Mouse (Mus musculus): ENCODE data around the gene Stoml2. TPM values are rescaled to one million over a fixed set of nuclear protein-coding genes. Genes with fewer than 3 reads are reported as not detected.

Gene Stoml2
- total and polyA plus RNA-seq, 2 experiments from 2014 or later = 77.9 to 171 TPM

DNA sequence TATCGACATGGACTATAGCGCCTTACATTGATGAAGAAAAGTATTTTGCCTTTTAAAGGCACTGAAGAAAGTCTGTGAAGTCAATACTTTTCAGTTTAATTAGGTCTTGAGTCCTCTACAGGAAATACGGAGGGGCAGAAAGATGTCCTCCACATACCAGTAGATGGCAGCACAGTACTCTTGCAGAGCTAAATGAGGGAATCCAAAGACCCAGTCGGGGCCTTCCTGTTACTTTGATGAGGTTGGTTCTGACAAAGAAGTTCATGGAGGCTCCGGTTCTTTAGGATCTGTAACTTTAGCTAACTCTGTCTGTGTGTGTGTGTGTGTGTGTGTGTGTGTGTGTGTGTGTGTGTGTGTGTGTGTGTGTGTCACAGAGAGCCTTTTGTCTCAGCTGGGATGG lies 15.7 kb upstream of the Stoml2 start:
- no peak for ATAC-seq (ENCODE audit: insufficient read depth, low read depth)

GRCm38 (mm10) chr4:43046607-43047006 lies 15.1 kb upstream of the Stoml2 start:
- H3K4me1 ChIP-seq (ENCODE audit: control insufficient read depth, insufficient read depth) = peaks cover 14% of the 10 kb centered on the region; the same call in 1 of the 2 replicates
- H3K4me3 ChIP-seq (ENCODE audit: low read depth, low read length) = no peak overlapping the region
- ATAC-seq (ENCODE audit: insufficient read depth, low read depth) (no peak), DNase-seq (ENCODE audit: low spot score) (no peak)
- WGBS = 54% methylated on average over 5 of the region's 5 CpGs
- no peak overlapping the region for H3K9ac ChIP-seq (replicated peaks; ENCODE audit: low read depth, low read length)
- TF ChIP-seq CTCF (IDR thresholded peaks at IDR 0.05; ENCODE audit: low read depth) = no peak
- TF ChIP-seq EP300 (IDR thresholded peaks at IDR 0.05; ENCODE audit: low read depth) = no peak
- no peak overlapping the region; the same call in 1 of the 2 replicates for H3K27ac ChIP-seq (ENCODE audit: low read depth)
- no peaks in the 10 kb centered on the region for H3K27me3 ChIP-seq (ENCODE audit: control insufficient read depth, insufficient read depth, low read length)
- H3K9me3 ChIP-seq (replicated peaks; ENCODE audit: control insufficient read depth, low read length) = no peaks in the 10 kb centered on the region
- peak overlapping the region; percentile 94 for H3K4me2 ChIP-seq (ENCODE audit: low read depth, low read length)
- no peaks in the 10 kb centered on the region for H3K36me3 ChIP-seq (replicated peaks; ENCODE audit: control insufficient read depth, insufficient read depth, low read length)

More for the DNA sequence above, 15.7 kb upstream of the Stoml2 start:
- Histone ChIP-seq H3K9ac (replicated peaks; ENCODE audit: low read depth, low read length) (no peak overlapping the region), H3K4me2 (ENCODE audit: low read depth, low read length) (no peak overlapping the region), H3K36me3 (replicated peaks; ENCODE audit: control insufficient read depth, insufficient read depth, low read length) (no peaks in the 10 kb centered on the region), H3K4me1 (ENCODE audit: control insufficient read depth, insufficient read depth) (peaks cover 14% of the 10 kb centered on the region; the same call in 1 of the 2 replicates), H3K9me3 (replicated peaks; ENCODE audit: control insufficient read depth, low read length) (no peaks in the 10 kb centered on the region), H3K27me3 (ENCODE audit: control insufficient read depth, insufficient read depth, low read length) (no peaks in the 10 kb centered on the region), H3K4me3 (ENCODE audit: low read depth, low read length) (no peak overlapping the region), H3K27ac (ENCODE audit: low read depth) (no peak overlapping the region)
- DNase-seq (ENCODE audit: low spot score) = peak; percentile 92
- 3% methylated on average over 5 of the region's 5 CpGs for WGBS
- TF ChIP-seq CTCF (IDR thresholded peaks at IDR 0.05; ENCODE audit: low read depth) (peak; percentile 93), EP300 (IDR thresholded peaks at IDR 0.05; ENCODE audit: low read depth) (no peak)

DNA sequence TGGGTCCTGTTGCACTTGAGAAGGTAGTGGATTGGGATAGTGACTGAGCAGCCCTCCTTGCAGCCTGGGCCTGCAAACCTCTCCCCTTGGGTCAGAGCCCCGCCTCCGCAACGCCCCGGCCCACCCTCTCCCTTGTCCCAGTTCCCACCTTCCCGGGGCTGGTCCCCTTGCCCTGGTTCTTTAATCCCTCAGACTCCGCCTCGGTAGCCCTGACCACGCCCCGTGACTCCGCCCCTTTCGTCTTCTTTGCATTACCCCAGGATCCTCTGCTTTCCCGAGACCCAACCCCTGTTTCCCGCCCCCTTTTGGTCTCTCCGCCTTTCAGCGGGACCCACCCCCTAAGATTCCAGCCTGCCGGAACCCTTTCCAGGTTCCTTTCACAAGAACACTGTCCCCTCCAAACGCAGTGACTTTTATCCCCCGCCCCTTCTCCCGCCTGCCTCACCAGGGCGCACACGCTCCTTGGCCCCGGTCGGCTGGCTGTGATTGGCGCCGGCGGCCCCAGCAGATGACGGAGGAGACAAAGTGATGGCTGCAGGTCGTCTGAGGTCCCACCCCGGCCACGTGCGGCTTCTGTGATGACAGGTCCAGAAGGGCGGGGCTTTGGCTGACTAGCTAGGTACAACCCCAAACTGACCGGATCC lies 14.3 kb upstream of the Stoml2 start, which contains the start of gene Fam214b:
Gene Fam214b (minus strand): TSS at position 562 of the 644 bp plus-strand sequence.
- peak within 1 kb of the TSS; percentile 46 for H3K4me3 ChIP-seq (ENCODE audit: low read depth, low read length)
- peak within 1 kb of the TSS; percentile 94 for H3K4me2 ChIP-seq (ENCODE audit: low read depth, low read length)
- no peaks in the 10 kb centered on the region for H3K36me3 ChIP-seq (replicated peaks; ENCODE audit: control insufficient read depth, insufficient read depth, low read length)
- 0% methylated on average over 33 of the region's 33 CpGs for WGBS
- DNase-seq (ENCODE audit: low spot score) (peak; percentile 97), ATAC-seq (ENCODE audit: insufficient read depth, low read depth) (peak; percentile 93)
- H3K27ac ChIP-seq (ENCODE audit: low read depth) = peak within 1 kb of the TSS; percentile 79
- TF ChIP-seq EP300 (IDR thresholded peaks at IDR 0.05; ENCODE audit: low read depth) = peak; percentile 72
- no peak for TF ChIP-seq CTCF (IDR thresholded peaks at IDR 0.05; ENCODE audit: low read depth)
- H3K27me3 ChIP-seq (ENCODE audit: control insufficient read depth, insufficient read depth, low read length) = no peaks in the 10 kb centered on the region
- H3K9me3 ChIP-seq (replicated peaks; ENCODE audit: control insufficient read depth, low read length) = no peaks in the 10 kb centered on the region
- H3K9ac ChIP-seq (replicated peaks; ENCODE audit: low read depth, low read length) = peak within 1 kb of the TSS; percentile 51
- peaks cover 14% of the 10 kb centered on the region; the same call in 1 of the 2 replicates for H3K4me1 ChIP-seq (ENCODE audit: control insufficient read depth, insufficient read depth)

GRCm38 (mm10) chr4:43045285-43045658 lies 13.8 kb upstream of the Stoml2 start:
- no peak for DNase-seq (ENCODE audit: low spot score)
- 7% methylated on average over 13 of the region's 13 CpGs for WGBS
- H3K9ac ChIP-seq (replicated peaks; ENCODE audit: low read depth, low read length) = peak overlapping the region; percentile 51
- no peaks in the 10 kb centered on the region for H3K27me3 ChIP-seq (ENCODE audit: control insufficient read depth, insufficient read depth, low read length)
- TF ChIP-seq EP300 (IDR thresholded peaks at IDR 0.05; ENCODE audit: low read depth) (no peak), CTCF (IDR thresholded peaks at IDR 0.05; ENCODE audit: low read depth) (no peak)
- H3K4me2 ChIP-seq (ENCODE audit: low read depth, low read length) = peak overlapping the region; percentile 94
- H3K4me1 ChIP-seq (ENCODE audit: control insufficient read depth, insufficient read depth) = peaks cover 14% of the 10 kb centered on the region
- peak overlapping the region; percentile 46 for H3K4me3 ChIP-seq (ENCODE audit: low read depth, low read length)
- H3K36me3 ChIP-seq (replicated peaks; ENCODE audit: control insufficient read depth, insufficient read depth, low read length) = no peaks in the 10 kb centered on the region
- H3K27ac ChIP-seq (ENCODE audit: low read depth) = peak overlapping the region; percentile 79
- no peak for ATAC-seq (ENCODE audit: insufficient read depth, low read depth)
- no peaks in the 10 kb centered on the region for H3K9me3 ChIP-seq (replicated peaks; ENCODE audit: control insufficient read depth, low read length)

- 28% methylated on average over 4 of the region's 4 CpGs for WGBS
- H3K4me1 ChIP-seq (ENCODE audit: control insufficient read depth, insufficient read depth) = peaks cover 14% of the 10 kb centered on the region
- DNase-seq (ENCODE audit: low spot score) (no peak), ATAC-seq (ENCODE audit: insufficient read depth, low read depth) (no peak)
- TF ChIP-seq CTCF (IDR thresholded peaks at IDR 0.05; ENCODE audit: low read depth) (no peak), EP300 (IDR thresholded peaks at IDR 0.05; ENCODE audit: low read depth) (no peak)
- no peaks in the 10 kb centered on the region for H3K27me3 ChIP-seq (ENCODE audit: control insufficient read depth, insufficient read depth, low read length)
- no peak overlapping the region for H3K9ac ChIP-seq (replicated peaks; ENCODE audit: low read depth, low read length)
- peak overlapping the region; percentile 46 for H3K4me3 ChIP-seq (ENCODE audit: low read depth, low read length)
- peak overlapping the region; percentile 79 for H3K27ac ChIP-seq (ENCODE audit: low read depth)
- H3K9me3 ChIP-seq (replicated peaks; ENCODE audit: control insufficient read depth, low read length) = no peaks in the 10 kb centered on the region
- H3K4me2 ChIP-seq (ENCODE audit: low read depth, low read length) = peak overlapping the region; percentile 94
- no peaks in the 10 kb centered on the region for H3K36me3 ChIP-seq (replicated peaks; ENCODE audit: control insufficient read depth, insufficient read depth, low read length)
These were observed 13.2 kb upstream of the Stoml2 start for GRCm38 (mm10) chr4:43044673-43045072.
